Mouse (Mus musculus) embryo, embryonic 11 days (tissue): ENCODE measurements around the gene Gm9837.

ENCODE experiments used
- DNase-seq: peaks from one replicate; pipeline ENCODE4 v3.0.0-alpha.2; 2015

Gm9837 gene

DNA sequence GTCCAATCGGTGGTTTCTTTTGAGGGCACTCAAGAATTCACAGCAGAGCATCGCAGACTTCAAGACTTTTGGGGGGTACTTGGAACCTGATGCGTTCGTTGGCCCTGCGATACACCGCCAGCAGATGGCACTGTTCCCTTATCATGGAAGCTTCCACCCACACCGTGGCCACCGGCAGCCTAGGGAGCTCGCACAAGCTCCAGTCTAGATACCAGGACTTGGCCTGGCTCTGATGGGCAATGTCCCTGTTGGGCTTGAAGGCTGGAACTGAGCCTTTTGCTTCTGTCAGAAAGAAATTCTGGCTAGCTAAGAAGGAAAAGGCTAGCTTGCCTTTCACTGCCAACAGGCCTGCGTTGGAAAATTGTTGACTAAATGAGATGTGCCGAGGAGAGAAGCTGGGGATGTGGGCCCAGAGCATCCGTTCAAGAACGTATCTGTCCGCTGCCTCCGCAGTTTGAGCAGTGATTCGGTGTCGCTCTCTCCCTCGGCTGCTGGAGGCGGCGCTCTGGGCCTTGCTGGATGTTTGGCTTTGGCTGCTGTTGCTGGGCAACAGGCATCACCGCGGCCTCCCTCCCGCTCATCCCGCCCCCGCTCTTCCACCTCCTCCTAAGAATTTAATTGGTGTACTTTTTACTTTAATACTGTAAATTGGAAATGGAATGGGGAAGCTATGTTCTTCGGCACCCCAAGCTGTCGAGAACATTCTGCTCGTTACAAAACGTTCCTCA, at the start of gene Gm9837:
Gene Gm9837, minus strand, starts transcription at position 512 of the 728 bp plus-strand sequence.
- peak; percentile 95 for DNase-seq

DNA sequence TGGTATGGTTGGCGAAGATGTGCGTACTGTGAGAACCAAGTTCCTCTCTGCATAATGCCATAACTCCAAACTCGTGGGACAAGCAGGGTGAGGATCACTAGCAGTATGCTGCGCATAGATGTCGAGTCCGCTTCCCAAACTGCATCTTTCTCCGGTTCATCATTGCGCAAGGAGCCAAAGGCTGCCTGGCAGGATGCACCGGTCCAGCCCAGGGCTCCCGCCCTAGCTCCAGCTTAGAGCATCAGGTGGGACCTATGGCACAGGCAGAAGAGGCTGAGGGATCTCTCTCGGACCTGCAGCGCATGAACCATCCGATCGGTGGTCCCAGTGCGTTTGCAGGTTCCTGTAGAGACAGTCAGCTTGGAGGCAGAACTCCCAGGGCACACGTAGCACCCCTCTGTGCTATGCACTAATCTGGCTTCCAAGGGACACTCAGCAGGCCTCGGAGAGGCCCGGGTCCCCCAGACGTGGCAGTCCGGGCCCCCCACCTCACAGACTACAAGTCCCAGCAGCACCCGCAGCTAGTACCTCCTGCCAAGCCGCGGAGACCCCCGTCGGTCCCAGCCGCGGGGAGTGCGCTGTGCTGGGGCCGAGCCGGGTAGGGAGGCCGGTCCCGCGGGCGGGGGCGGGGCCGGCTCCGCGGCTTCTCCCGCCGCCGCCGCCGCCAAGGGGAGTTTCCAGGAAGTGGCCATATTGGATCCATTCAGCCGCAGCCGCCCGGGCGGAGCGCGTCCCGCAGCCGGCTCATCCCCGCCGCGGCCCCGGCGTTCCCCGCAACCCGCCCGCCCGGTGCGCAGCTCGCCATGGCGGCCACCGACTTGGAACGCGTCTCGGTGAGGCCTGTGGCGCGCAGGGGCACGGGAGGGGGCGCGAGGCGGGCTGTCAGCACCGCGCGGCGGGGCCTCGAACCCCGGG, 49.2 kb upstream of the Gm9837 start, which contains the start of gene Sept8:
Gene Sept8, plus strand, starts transcription at position 51 of the 915 bp plus-strand sequence.
- peak; percentile 80 for DNase-seq

- no peak for DNase-seq
Observed at GRCm38 (mm10) chr11:53518759-53519158, 48.5 kb upstream of the Gm9837 start.

- DNase-seq: no peak
Observed at GRCm38 (mm10) chr11:53516775-53517627, 46.7 kb upstream of the Gm9837 start.

- DNase-seq: no peak
Observed at GRCm38 (mm10) chr11:53510351-53510750, 40.1 kb upstream of the Gm9837 start.

- DNase-seq: no peak
Observed at GRCm38 (mm10) chr11:53508591-53508990, 38.3 kb upstream of the Gm9837 start.

GRCm38 (mm10) chr11:53508152-53508551, 37.9 kb upstream of the Gm9837 start:
- no peak for DNase-seq

DNA sequence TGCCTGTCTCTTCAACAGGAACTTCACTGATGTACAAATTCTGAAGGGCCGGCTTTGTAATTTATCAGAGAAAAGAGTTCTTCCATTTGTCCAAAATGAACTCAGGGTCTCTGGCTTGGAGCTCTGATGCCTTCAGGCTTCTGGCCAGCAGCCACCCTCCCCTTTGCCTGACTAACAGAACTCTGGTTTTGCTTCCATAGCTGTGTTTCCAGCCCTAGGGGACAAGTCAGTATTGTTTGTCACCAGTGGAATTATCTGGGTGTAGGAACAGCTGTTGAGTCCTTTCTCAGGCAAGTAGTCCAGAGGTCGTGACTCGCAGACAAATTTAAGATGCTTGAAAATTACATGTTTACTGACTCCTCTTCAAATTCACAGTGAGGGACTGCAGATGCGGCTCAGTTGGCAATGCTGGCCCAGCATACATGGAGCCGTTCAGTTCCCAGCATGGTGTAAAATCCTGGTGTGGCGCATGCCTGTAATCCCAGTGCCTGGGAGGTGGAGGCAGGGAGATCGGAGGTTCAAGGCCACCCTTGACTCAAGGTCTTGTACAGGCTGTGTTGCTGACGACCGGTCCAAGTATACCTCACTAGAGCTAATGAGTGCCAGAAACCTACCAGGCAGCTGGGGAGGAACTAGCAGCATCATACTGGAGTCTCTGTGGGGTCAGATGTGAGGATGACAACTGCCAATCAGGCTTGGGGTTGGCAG, 37.0 kb upstream of the Gm9837 start:
- DNase-seq: no peak

GRCm38 (mm10) chr11:53505026-53505663, 34.9 kb upstream of the Gm9837 start:
- no peak for DNase-seq

GRCm38 (mm10) chr11:53504376-53504775, 34.1 kb upstream of the Gm9837 start:
- DNase-seq: no peak

DNA sequence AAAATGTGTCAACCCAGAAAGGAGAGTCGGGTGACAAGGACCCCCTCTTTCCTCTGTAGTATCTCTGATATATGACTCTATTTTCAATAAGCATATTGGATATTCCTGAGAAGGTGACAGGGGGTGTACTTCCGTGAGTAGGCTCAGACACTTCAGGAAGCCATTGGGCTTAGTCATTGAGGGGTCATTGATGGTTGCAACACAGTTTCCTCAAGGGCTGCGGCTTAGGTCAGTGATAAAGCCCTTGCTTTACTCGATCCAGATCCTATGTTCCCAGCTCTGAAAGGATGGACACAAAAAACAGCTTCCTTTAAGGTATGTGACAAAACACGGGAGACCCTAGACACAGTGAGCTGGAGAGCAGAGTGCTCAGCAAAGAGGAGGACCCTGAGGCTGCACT, 33.5 kb upstream of the Gm9837 start:
- no peak for DNase-seq

GRCm38 (mm10) chr11:53502039-53502765, 31.9 kb upstream of the Gm9837 start:
- no peak for DNase-seq

GRCm38 (mm10) chr11:53500569-53500968, 30.3 kb upstream of the Gm9837 start:
- peak; percentile 64 for DNase-seq

GRCm38 (mm10) chr11:53496946-53497345, 26.7 kb upstream of the Gm9837 start:
- DNase-seq: no peak

DNA sequence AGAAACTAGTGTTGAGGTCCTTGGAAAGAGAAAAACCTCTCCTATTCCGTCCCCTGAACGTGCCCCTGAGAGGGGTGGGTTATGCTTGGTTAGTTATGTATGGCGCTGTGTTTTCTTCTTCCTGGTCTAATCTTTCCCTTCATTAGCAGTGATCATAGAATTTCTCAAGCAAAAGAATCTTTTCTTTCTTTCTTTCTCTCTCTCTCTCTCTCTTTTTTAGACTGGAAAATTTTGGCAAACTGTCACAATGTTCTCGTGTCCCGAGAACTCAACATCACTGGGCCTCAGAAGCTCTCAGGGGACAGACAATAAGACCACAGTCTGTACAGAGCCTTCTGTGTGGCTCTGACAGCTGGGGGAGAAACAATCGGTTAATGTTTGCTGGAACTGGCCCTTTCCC, 25.1 kb upstream of the Gm9837 start:
- no peak for DNase-seq

- peak; percentile 66 for DNase-seq
Observed at GRCm38 (mm10) chr11:53493243-53493955, 23.1 kb upstream of the Gm9837 start.

DNA sequence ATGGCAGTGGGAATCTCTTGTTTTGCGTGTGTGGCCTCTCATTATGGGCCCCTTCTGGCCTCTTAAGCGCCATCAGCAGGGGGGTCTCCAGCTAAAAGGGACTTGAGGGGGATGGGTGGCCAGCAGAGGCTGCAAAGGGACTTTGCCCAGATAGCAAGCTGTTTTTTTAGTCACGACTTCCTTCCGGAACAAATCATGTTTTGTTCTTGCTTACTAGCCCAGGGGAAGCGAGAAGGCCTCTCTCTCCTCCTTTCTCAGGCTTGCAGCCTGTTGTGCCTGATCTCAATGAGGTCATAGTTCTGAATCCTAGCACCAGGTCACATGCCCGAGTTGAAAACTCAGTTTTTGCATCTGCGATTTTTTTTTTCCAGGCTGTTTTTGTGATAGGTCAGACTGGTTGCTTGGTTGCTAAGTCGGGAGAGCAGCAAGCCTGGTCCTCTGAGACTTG, 21.7 kb upstream of the Gm9837 start:
- DNase-seq: peak; percentile 80

GRCm38 (mm10) chr11:53489421-53489820, 19.1 kb upstream of the Gm9837 start:
- DNase-seq: no peak

GRCm38 (mm10) chr11:53489007-53489406, 18.7 kb upstream of the Gm9837 start:
- no peak for DNase-seq
